Mouse (Mus musculus) liver, embryonic 14.5 days (tissue): ENCODE results near the gene Ddah1.

Experiments used
- CTCF ChIP-seq: IDR thresholded peaks from 2 replicates; pipeline ENCODE4 v1.5.1; 2016; ENCODE audit warnings: antibody characterized with exemption, low read depth, control low read depth
- EP300 ChIP-seq: IDR thresholded peaks from 2 replicates; pipeline ENCODE4 v1.6.1; 2016; ENCODE audit warnings: antibody characterized with exemption, low read depth

DNA sequence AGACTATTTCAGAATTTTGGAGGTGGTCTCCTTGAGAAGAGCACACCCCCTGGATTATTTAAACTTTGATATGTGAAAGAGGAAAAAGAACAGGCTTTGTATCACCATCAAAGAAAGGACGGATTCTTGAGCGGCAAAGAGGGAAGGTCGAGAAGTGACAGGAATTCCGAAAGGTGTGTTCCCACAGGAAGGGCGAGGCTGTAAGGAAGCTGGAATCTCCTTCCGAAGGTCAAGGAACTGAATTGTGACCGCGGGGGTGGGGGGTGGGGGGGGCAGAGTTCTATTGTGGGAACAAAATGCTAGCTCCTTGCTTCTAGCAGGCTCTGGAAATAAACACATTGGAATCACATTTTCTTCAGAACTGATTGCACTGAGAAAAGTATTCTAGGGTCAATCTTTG is 1.3 kb upstream of the Ddah1 start:
- TF ChIP-seq CTCF = no peak
- TF ChIP-seq EP300 = no peak
